Mouse (Mus musculus) testis, postnatal 14 days (tissue): ENCODE data around the gene Casc3.
A peak's percentile ranks its signal among the peaks of the same experiment; 100 is the strongest.

Source experiments
- DNase-seq: peaks from one replicate; pipeline ENCODE4 v3.0.0; 2021; ENCODE audit warnings: low spot score

Gene Casc3

DNA sequence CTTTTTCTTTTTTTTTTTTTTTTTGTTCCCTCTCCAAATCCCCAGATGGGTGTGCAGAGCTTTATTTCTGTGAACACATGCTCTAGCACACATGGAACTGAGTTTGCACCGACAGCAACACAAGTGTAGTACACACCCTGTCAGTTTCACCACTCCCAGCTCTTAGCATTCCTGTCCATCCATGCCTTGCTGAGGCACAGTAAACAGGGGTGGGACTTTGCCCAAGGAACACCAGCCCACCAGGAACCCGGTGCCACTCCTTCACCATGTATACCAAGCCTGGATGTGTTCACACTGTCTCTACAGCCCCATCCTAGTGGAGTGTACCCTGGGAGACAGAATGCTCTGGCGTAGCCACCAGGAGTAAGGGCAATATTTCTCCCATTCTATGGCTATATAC, 31.0 kb downstream of the Casc3 start:
- no peak for DNase-seq

DNA sequence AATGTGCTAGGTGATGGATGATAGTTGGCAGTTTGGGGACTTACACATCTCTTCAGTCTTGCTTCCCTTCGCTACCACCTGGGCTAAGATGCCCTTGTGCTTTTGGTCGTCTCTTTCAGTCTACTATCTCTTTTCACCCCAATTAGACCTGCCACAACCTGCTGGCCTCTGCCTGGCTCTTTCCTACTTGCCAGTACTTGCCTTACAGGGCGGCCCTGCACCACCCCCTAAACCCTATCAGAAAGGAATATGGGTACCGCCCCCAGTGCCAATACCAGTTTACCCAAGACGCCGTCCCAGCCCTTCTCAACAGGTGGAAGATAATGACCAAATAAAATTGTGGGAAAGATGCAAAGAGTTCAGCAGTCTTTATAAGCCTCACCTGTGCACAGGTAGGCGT, 31.4 kb downstream of the Casc3 start:
- no peak for DNase-seq

DNA sequence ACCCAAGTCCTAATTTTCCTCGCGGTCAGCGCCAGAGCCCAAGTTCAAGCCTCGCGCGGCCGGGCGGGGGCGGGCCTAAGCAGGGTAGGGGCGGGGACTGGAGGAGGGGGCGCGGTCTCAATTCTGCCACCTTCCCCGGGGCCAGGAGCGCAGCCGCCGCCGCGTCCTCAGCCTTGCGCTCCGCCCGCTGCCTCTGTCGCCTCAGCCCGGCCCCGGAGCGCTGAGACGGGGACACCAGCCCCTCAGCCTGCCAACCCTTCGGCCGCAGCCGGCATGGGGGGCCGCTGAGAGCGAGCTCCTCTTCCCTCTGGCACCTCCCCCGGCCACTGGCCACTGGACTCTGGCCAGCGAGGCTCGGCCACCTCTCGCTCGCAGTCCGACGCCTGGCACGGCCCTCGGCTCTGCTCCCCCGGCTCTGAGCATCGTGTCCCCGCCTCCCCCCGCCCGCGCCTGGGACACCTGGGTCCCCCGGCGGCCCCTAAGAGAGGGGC, 32.0 kb downstream of the Casc3 start, which contains the start of gene Rapgefl1:
Gene Rapgefl1, plus strand, starts transcription at position 135 of the 491 bp plus-strand sequence.
- peak; percentile 75 for DNase-seq

DNA sequence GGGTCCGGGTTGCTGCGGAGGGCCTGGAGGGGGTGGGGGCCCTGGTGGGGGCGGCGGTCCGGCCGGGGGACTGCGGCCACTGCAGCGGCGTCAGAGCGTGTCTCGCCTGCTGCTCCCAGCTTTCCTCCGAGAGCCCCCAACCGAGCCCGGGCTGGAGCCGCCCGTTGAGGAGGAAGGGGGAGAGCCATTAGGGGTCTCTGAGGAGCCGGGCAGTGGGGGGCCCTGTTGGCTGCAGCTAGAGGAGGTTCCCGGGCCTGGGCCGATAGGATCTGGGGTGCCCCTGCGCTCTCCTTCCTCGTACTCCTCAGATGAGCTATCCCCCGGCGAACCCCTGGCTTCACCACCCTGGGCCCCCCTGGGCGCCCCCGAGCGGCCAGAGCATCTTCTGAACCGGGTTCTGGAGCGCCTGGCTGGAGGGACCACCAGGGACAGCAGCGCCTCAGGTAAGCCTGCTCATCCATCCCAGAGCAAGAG, 32.6 kb downstream of the Casc3 start:
- DNase-seq: no peak

DNA sequence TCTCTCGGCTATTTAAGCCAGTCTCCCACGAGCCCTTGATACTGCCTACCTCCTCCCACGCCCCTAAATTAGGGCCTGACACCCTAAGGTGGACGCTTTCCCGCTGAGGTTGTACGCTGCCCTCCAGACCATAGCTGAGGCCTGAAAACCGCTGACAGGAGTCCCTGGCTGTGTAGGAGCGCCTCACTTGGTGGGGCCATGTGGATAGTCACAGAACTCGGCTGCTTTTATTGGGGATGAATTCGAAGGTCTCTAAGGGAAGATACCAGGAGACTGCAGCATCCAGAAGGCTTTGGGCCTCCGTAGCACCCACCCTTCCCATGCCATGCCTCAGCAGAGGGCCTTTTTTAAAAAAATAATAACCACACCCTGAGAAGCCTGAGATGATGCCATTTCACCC, 33.2 kb downstream of the Casc3 start:
- DNase-seq: no peak

DNA sequence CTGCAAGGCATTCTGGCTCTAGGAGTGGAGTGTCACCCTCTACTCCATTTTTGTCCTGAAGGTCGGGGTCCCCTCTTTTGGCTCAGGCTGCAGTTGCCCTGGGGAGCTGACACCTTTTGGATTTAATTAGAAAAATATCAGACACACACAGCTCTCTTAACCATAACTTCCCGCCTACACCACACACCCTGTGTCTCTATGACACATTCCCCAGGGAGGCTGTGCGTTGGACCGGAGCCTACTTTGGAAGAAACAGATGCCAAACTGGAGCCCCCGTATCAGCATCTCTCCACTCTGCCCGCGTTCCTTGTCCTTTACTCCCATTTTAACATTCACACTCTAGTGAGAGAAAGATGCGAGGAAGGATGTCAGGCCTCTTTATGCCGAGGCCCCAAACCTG, 33.8 kb downstream of the Casc3 start:
- DNase-seq: no peak

DNA sequence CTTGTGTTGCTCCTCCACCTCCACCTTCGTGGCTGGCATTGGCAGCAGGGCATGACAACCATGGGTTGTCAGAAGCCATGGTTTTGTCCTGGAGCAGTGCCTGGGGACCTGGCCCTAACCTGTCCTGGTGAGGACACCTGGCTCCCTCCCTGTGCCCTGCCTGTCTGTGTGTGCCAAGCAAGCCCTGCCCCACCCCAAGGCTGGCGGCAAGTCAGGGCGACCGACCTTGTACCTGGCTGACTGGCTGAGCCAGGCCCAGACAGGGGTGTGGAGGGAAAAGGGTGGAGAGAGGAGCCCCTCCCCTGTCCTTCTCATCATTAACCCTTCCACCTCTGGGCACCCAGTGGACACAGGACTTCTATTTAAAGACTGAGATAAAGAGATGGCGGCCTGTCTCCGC, 34.7 kb downstream of the Casc3 start:
- no peak for DNase-seq

DNA sequence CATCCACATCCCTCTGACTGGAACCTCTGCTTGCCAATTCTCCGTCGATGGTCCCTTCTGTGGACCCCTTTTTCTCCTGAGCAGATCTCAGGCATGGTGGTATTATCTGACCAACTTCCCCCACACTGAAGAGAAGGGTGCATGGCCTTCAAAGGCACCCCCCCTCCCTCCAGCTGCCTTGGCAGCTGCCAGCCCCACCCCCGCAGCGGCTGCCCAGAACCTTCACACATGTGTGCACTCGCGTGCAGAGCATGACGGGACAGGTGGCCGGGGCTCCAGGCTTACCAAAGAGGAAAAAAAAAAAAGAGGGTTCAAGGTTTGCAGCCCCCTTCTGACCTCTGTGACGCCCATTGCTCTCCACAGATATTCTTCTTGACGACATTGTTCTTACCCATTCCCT, 35.2 kb downstream of the Casc3 start:
- no peak for DNase-seq

DNA sequence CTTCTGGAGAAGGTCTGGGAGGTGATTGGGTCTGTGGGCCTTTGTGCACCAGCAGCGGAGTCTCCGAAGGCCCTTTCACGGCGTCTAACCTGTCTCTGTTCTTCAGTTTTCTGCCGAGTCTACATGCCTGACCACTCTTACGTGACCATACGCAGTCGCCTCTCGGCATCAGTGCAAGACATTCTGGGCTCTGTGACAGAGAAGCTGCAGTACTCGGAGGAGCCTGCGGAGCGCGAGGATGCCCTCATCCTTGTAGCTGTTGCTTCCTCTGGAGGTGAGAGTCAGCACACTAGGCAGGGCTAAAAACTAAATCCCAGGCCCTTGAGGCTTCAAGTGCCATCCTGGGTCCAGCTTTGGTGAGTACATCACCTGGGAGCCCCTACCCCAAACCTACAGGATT, 41.3 kb downstream of the Casc3 start:
- DNase-seq: no peak

DNA sequence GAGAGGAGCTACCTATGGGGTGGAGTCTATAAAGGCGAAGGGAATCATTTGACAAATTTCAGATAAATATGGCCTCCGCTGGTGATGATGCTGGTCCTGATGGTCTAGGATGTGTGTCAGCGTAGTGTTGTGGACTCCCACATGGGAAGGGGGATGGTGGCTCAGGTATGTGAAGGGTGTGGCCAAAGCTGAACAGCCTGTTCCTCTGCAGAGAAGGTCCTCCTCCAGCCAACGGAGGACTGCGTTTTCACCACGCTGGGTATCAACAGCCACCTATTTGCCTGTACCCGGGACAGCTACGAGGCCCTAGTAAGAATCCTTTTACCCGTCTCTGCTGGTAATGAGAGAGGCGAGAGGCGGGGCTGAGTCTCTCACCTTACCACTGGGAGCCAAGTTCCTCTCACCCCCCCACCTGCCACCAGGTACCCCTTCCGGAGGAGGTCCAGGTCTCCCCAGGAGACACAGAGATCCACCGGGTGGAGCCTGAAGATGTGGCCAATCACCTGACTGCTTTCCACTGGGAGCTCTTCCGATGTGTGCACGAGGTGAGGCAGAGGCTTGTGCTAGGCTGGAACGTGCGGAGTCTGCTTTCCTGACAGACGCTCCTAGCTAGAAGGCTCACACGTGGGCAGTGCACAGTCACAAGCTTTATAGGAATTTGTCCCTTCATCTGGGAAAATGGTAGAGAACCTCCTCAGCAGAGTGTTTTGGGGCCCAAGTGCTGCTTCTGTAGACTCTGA, 42.3 kb downstream of the Casc3 start:
- no peak for DNase-seq

DNA sequence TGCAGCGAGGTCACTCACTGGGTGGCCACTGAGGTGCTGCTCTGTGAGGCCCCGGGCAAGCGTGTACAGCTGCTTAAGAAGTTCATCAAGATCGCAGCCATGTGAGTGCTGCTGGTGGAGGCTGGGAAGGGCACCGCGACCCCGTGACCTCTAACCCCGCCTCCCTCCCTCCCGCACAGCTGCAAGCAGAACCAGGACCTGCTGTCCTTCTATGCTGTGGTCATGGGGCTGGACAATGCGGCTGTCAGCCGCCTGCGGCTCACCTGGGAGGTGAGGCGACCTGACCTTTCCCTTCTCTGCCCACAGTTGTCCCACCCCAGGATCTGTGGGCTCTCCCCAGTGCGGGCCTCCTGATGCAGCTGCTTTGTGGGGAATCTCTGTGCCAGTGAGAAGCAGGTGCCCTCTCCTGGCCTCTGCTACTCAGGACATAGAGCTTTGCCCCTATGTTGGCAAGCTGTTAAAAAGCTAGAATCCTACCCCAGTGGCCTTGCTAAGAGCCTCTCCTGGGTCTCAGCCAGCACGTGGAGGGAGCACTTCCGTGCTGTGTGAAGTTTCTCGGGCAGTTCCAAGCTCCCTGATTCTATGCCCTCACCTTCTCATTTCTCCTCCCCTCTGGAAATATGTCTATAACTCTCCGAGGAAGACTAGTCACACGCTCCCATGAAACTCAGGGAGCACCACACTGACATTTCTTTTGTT, 44.6 kb downstream of the Casc3 start:
- DNase-seq: no peak

DNA sequence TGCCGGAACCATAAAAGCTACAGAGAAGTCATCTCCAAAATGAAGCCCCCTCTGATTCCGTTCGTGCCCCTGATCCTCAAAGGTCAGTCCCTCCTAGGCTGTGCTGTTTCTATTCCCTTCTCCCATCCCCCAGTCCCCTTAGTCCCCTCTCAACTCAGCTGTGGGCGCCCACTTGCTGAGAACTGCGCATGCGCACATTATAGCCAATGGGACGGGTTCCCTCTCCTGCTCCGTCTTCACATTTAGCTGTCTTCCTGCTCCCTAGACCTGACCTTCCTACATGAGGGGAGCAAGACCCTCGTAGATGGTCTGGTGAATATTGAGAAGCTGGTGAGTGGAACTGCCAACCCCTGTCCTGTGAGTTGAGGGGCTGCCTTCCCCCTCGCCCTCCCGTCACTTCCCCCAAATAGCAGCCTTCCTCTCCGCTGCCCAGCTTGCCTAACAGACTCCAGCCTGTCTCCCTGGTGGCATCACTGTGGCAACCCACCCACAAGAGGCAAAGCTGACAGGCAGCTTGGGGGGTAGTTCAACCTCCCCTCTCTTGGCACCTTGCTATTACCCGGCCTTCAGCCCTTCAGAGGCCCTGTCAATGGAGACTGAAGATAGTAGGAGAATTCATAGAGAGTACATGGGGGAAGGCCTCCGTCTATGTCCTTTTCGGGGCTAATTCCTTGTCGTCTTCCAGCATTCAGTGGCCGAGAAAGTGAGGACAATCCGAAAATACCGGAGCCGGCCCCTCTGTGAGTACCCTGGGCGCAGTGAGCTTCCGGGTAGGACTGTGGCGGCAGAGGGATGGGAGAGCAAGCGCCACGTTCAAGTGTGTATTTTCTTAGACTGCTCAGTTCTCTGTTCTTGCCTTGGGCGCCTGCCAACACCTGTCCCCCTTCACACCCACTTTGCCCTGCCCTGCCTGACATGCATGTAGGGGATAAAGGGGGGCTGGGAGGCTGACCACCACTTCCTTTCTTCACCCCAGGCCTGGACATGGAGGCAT, 45.7 kb downstream of the Casc3 start:
- peak; percentile 56 for DNase-seq

DNA sequence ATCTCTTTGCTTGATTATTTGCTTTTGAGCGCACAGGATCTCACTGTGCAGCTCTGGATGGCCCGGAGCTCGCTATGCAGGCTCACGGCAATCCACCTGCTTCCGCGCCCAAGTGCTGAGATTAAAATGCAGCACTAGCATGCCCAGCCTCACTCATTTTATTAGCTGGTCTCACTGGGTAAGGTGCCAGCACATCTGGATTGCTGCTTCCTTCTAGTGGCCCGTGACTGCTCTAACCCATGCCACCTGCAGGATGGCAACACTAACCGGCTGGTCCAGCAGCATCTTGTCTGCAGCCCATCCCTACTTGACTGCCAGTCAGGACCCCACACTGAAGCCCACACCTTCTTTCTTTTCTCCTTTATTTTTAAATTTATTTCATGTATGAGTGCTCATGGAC, 49.4 kb downstream of the Casc3 start:
- DNase-seq: no peak

DNA sequence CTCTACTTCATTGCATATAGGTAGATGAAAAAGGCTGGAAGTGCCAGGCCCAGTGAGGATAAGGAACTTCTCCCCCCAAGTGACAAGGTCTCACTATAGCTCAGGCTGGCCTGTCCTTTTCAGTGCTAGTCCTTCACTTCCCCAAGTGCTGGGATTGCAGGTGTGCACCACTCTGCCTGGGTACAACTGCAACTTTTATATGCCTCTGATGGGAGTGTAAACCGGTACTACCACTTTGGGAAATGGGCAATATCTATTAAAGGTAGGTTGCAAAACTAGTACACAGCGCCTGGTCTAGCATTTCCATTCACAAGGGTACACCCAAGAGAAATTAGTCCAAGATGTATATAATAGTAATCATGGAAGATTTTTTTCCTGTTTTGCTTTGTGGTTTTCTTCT, 50.0 kb downstream of the Casc3 start:
- DNase-seq: no peak

DNA sequence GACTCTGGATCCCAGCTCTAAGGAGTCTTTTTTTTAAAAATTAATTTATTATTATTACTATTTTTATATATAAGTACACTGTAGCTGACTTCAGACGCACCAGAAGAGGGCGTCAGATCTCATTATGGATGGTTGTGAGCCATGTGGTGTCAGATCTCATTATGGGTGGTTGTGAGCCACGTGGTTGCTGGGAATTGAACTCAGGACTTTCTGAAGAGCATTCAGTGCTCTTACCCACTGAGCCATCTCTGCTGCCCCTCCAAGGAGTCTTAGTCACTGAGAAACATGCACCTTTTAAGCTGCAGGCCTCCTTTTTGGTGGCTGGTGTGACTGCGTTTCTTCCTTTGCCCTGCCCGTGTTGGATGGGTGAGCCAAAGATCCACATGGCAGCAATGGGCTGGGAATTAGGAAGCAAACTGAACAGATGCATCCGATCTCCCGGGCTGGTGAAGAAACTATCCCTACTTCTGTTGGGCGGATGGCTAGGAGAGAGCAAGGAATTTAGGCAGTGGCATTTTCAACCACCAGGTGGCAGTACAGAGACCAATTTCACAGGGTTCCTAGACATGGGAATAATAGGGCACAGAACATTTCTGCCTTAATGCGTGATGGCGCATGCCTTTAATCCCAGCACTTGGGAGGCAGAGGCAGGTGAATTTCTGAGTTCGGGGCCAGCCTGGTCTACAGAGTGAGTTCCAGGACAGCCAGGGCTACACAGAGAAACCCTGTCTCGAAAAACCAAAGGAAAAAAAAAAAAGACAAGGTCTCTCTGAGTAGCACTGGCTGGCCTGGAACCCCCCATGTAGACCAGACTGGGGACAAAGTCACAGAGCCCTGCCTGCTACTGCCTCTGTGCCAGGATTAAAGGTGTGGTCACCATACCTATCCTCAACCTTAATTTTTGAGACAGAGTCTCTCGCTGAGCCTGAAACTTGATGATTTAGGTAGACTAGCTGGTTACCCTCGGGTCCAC, 54.3 kb downstream of the Casc3 start:
- DNase-seq: peak; percentile 77

DNA sequence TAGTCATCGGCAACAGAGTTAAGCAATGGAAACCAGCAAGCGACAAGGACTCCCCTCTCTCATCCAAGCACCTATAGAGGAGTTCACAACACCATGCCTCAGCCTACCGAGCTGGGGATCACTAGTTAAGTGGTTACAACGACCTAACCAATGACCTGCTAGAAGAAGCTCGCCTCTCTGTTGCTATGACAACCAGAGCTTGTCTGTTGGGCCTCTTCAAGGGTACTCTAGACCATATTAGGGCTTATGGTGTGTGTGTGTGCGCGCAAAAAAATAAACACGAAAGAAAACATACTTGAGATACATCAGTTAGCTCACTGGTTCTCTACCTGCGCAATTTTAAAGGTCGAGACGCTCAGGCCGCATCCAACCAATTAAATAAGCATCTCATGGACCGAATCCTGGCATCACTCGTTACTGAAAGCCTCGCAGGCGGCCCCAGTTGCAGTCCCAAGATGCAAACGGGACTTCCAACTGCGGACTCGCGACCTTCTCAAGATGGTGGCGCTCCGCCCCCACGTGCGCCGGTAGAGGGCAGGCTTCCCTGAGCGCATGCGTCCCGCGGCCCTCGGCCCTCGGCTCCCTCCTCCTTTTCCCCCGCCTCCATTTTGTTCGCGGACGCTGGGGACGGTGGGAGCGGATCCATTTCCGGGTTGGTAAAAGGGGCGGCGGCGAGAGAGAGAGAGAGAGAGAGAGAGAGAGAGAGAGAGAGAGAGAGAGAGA, 58.5 kb downstream of the Casc3 start, which contains the start of gene Wipf2:
Gene Wipf2, plus strand, starts transcription at position 611 of the 723 bp plus-strand sequence.
- DNase-seq: peak; percentile 95

DNA sequence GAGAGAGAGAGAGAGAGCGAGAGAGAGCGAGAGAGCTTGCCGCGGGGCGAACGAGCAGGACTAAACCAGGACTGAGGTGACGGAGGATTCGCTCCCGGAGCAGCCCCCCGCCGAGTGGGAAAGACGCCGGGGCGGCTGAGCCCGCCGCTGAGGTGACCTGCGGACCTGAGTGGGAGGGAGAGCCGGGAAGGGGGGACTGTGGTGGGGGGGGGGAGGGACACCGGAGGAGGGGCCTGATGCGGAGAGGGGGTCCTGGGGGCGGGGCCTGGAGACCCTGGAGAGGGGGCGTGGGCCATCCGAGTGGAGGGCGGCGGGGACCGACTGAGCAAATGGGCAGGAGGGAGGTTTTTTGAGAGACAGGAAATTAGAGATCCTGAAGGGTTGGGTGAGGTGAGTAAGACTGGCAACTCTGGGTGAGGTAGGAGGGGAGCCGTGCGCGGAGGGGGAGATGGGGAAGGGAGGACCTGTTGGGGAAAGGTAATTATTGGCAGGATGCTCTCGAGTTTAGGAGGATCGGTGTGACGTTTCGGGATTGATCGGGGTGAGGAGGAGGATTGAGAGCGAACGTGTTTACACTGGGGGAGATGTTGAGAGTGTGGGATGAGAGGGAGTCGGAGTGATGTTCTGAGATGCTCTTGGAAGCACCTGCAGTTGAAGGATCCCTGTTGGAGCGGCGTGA, 59.2 kb downstream of the Casc3 start:
- DNase-seq: peak; percentile 82

DNA sequence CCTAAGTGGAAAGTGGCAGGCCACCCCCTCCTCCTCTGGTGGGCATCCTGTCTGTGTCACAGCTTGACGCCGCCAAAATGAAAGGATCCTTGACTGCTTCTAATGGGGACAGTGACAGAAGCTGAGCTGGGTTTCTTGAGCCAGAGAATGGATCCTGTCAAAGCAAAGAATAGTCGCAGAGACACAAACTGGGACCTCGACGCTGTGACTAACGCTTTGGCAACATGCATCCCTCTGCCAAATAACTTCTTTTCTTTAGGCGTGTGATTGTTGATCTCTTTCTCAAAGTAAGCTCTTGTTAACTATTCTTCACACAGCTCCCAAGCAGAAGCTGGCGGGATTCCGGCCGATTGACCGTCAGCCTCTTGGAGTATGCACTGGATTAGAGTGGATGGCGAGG, 62.6 kb downstream of the Casc3 start:
- DNase-seq: no peak

DNA sequence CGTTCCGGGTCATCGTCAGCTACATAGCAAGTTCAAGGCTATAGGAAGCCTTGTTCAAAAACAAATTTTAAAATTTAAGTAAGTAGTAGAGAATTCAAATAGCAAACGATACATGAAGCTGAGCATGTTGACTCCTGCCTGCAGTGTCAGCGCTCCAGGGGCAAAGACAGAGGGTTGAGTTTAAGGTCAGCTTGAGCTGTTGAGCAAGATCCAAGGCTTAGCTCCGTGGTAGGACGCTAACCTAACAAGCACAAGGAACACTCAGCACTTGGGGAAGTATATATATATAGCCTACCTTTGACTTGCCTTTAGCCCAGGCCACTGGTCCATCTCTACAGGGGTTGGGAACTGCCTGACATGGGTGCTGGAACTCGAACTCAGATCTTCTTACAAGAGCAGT, 65.2 kb downstream of the Casc3 start:
- DNase-seq: no peak

DNA sequence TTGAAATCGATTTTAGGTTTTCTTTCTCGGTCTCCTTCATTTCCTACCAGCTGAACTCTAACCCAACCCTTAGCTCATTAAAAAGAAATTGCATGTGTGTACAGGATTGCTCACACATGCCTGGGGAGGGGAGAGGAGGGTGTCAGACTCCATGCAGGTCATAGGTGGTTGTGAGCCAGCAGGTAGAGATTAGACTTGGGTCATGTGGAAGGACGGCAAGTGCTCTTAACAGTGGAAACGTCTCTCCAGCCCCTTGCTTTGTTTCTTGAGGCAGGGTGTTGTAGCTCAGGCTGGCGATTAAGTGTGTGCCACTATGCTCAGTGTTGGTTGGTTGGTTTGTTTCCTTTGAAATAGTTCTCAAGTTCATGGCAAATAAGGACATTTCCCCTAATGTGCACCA, 66.1 kb downstream of the Casc3 start:
- DNase-seq: no peak
